Mouse (Mus musculus) ES-E14 (cell line): ENCODE data around the gene Madcam1.

Source experiments
- HCFC1 ChIP-seq: IDR thresholded peaks from 2 replicates; pipeline ENCODE4 v1.6.1; 2012; ENCODE audit warnings: low read length, inconsistent platforms, borderline replicate concordance; ENCODE audit not compliant: insufficient read depth
- ZC3H11A ChIP-seq: IDR thresholded peaks from 2 replicates; pipeline ENCODE4 v1.6.1; 2012; ENCODE audit warnings: low read depth, mild to moderate bottlenecking, inconsistent platforms, low read length, borderline replicate concordance

GRCm38 (mm10) chr10:79637128-79638110 is 26.9 kb upstream of the Madcam1 start, which contains the start of gene Shc2:
- TF ChIP-seq HCFC1 (no peak), ZC3H11A (no peak)
